Mouse (Mus musculus): ENCODE measurements around the gene Ccdc9b.

The Ccdc9b gene

GRCm38 (mm10) chr2:118711038-118711494 is 51.4 kb downstream of the Ccdc9b start:
- DNase-seq (ENCODE audit: low spot score): no peak

GRCm38 (mm10) chr2:118709655-118710221 is 52.7 kb downstream of the Ccdc9b start:
- no peak for DNase-seq (ENCODE audit: low spot score)

DNA sequence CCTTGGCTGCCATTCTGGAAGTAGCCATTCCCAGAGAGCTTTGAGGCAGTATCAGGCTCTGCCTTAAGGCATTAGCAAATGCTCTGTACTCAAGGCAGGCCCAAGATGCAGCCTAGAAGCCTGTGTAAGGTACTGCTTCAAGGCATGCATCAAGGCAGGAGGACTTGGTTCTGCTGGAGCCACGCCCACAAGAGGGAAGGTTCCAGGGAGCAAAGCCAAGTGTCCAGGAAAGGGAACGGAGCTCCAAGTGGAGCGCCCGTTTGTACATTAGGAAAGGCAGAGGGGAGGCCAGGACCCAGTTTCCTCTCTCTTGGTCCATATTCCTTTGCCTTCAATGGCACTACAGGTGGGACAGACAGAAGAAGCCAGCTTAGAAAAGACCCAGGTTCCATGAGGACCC is 54.0 kb downstream of the Ccdc9b start:
- no peak for DNase-seq (ENCODE audit: low spot score)

GRCm38 (mm10) chr2:118706436-118706835 is 56.0 kb downstream of the Ccdc9b start:
- no peak for DNase-seq (ENCODE audit: low spot score)

All from ovary, postnatal 14 days (tissue).